Mouse (Mus musculus) cerebellum, adult 2 months (tissue): Measurements from ENCODE around the gene Nploc4.
"Not testable (repeated sequence)": the region's sequence is repeated elsewhere in the genome, so short reads cannot be mapped to it uniquely, and the experiment has no call there.

Experiments used
- CTCF ChIP-seq: fragments of 200-500 bp; IDR thresholded peaks from 2 replicates; pipeline ENCODE4 v1.5.1; 2011; ENCODE audit warnings: low read depth, mild to moderate bottlenecking, control low read depth, low read length, moderate library complexity, borderline replicate concordance; ENCODE audit not compliant: insufficient read depth
- POLR2A ChIP-seq: fragments of 200-500 bp; IDR thresholded peaks from 2 replicates; pipeline ENCODE4 v1.6.1; 2011; ENCODE audit warnings: low read length, control low read depth, borderline replicate concordance; ENCODE audit not compliant: insufficient read depth

DNA sequence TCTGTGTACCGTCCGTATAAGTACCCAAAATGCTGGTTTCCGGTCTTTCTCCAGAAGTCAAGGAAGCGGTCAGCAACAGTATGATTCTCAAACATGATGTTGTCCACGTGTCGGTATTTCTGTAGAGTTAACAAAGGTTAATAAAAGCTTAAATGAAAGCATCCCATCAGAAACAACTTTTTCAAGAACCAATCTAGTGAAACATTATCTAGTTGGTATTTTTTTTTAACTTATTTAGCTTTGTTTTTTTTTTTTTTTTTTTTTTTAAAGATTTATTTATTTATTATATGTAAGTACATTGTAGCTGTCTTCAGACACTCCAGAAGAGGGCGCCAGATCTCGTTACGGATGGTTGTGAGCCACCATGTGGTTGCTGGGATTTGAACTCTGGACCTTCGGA is 23.9 kb downstream of the Nploc4 start:
- TF ChIP-seq POLR2A, CTCF: not testable (repeated sequence)
